In genomic region chr14:24822876-24823567, GRCm38 (mm10) we compare ENCODE assay signal across 9 mouse cellular contexts.
A peak's percentile ranks its signal among the peaks of the same experiment; 100 is the strongest.
DNase-seq lines count a peak whose midpoint lies in the region; ATAC-seq and TF ChIP-seq lines count a peak whose summit lies in the region.
"Had no signal": no experiment of that assay in that cellular context is flagged by ENCODE, and none has a peak within 500 bp of the region (broad histone marks: within the 10 kb centered on the region; RNA-seq: fewer than 3 reads in every experiment).

No protein-coding gene starts in this region.

- H3K27me3 ChIP-seq in forebrain, embryonic 10.5 days (ENCODE audit: poor library complexity, severe bottlenecking) = no peaks in the 10 kb centered on the region
- H3K27me3 ChIP-seq in forebrain, embryonic 14.5 days (replicated peaks; ENCODE audit: control insufficient read depth, insufficient read depth, low read length) = no peaks in the 10 kb centered on the region
- H3K27me3 ChIP-seq in midbrain, embryonic 10.5 days (ENCODE audit: low read depth, poor library complexity, severe bottlenecking) = no peaks in the 10 kb centered on the region
- no peaks in the 10 kb centered on the region for H3K27me3 ChIP-seq in midbrain, embryonic 13.5 days
- no peaks in the 10 kb centered on the region for H3K27me3 ChIP-seq in testis, adult 2 months (ENCODE audit: control insufficient read depth, insufficient read depth, low read length)
- H3K27me3 ChIP-seq: liver, embryonic 13.5 days had no signal

- H3K9me3 ChIP-seq in forebrain, embryonic 10.5 days = no peaks in the 10 kb centered on the region
- H3K9me3 ChIP-seq in forebrain, embryonic 14.5 days (replicated peaks; ENCODE audit: control insufficient read depth, low read length) = no peaks in the 10 kb centered on the region
- H3K9me3 ChIP-seq in midbrain, embryonic 10.5 days (replicated peaks) = no peaks in the 10 kb centered on the region
- H3K9me3 ChIP-seq in midbrain, embryonic 13.5 days = no peaks in the 10 kb centered on the region
- H3K9me3 ChIP-seq: liver, embryonic 13.5 days had no signal

- no peak overlapping the region for H3K4me2 ChIP-seq in forebrain, embryonic 14.5 days (ENCODE audit: low read length)
- H3K4me2 ChIP-seq in midbrain, embryonic 13.5 days (replicated peaks) = no peak overlapping the region
- H3K4me2 ChIP-seq: liver, embryonic 13.5 days had no signal

- H3K4me1 ChIP-seq in forebrain, embryonic 10.5 days = peaks cover 64% of the 10 kb centered on the region
- peaks cover 25% of the 10 kb centered on the region for H3K4me1 ChIP-seq in forebrain, embryonic 14.5 days (ENCODE audit: control insufficient read depth, insufficient read depth, low read length)
- peaks cover 57% of the 10 kb centered on the region for H3K4me1 ChIP-seq in midbrain, embryonic 10.5 days
- peaks cover 55% of the 10 kb centered on the region for H3K4me1 ChIP-seq in midbrain, embryonic 13.5 days (replicated peaks)
- H3K4me1 ChIP-seq in testis, adult 2 months (ENCODE audit: control insufficient read depth, insufficient read depth, low read length) = peaks cover 4% of the 10 kb centered on the region; the same call in 1 of the 2 replicates
- H3K4me1 ChIP-seq: liver, embryonic 13.5 days had no signal

- H3K9ac ChIP-seq in forebrain, embryonic 14.5 days (ENCODE audit: low read length) = no peak overlapping the region
- no peak overlapping the region for H3K9ac ChIP-seq in midbrain, embryonic 13.5 days (replicated peaks)
- H3K9ac ChIP-seq: liver, embryonic 13.5 days had no signal

- DNase-seq in forebrain, embryonic 10.5 days (ENCODE audit: extremely low spot score, low spot score) = no peak
- DNase-seq in forebrain, embryonic 14.5 days (ENCODE audit: low spot score) = no peak
- DNase-seq in midbrain, embryonic 10.5 days (ENCODE audit: low spot score) = no peak
- DNase-seq in layer of hippocampus, postnatal 36 days = peak; percentile 23 to 35
- DNase-seq in thymus, postnatal 14 days = no peak
- DNase-seq in thymus, postnatal 25 days = no peak
- DNase-seq: liver, embryonic 13.5 days had no signal

- no peak for TF ChIP-seq CTCF in testis, adult 2 months (IDR thresholded peaks at IDR 0.05; ENCODE audit: control insufficient read depth, insufficient read depth, insufficient replicate concordance, low read depth, low read length)

- H3K4me3 ChIP-seq in forebrain, embryonic 10.5 days = no peak overlapping the region
- H3K4me3 ChIP-seq in forebrain, embryonic 14.5 days (ENCODE audit: low read depth, low read length) = no peak overlapping the region
- H3K4me3 ChIP-seq in midbrain, embryonic 10.5 days = no peak overlapping the region
- H3K4me3 ChIP-seq in midbrain, embryonic 13.5 days (replicated peaks) = no peak overlapping the region
- H3K4me3 ChIP-seq in testis, adult 2 months (ENCODE audit: control insufficient read depth, low read depth, low read length) = peak overlapping the region; percentile 77
- H3K4me3 ChIP-seq: liver, embryonic 13.5 days had no signal

- WGBS in forebrain, embryonic 10.5 days = 82% methylated on average over 13 of the region's 13 CpGs
- WGBS in forebrain, embryonic 14.5 days = 92% methylated on average over 13 of the region's 13 CpGs
- WGBS in midbrain, embryonic 10.5 days = 81% methylated on average over 13 of the region's 13 CpGs
- 85% methylated on average over 13 of the region's 13 CpGs for WGBS in midbrain, embryonic 13.5 days

- H3K27ac ChIP-seq in forebrain, embryonic 10.5 days = peak overlapping the region; percentile 72
- H3K27ac ChIP-seq in forebrain, embryonic 14.5 days (ENCODE audit: low read depth, low read length) = no peak overlapping the region
- peak overlapping the region; percentile 42 for H3K27ac ChIP-seq in midbrain, embryonic 10.5 days (replicated peaks)
- H3K27ac ChIP-seq in midbrain, embryonic 13.5 days = no peak overlapping the region
- no peak overlapping the region for H3K27ac ChIP-seq in testis, adult 2 months (ENCODE audit: control insufficient read depth, insufficient read depth, low read depth, low read length)
- H3K27ac ChIP-seq: liver, embryonic 13.5 days had no signal

- no peaks in the 10 kb centered on the region for H3K36me3 ChIP-seq in forebrain, embryonic 10.5 days (replicated peaks)
- no peaks in the 10 kb centered on the region for H3K36me3 ChIP-seq in forebrain, embryonic 14.5 days (ENCODE audit: control insufficient read depth, insufficient read depth, low read length)
- H3K36me3 ChIP-seq in midbrain, embryonic 10.5 days = no peaks in the 10 kb centered on the region
- H3K36me3 ChIP-seq in midbrain, embryonic 13.5 days = no peaks in the 10 kb centered on the region
- H3K36me3 ChIP-seq in testis, adult 2 months (ENCODE audit: control insufficient read depth, insufficient read depth, low read length) = no peaks in the 10 kb centered on the region
- H3K36me3 ChIP-seq: liver, embryonic 13.5 days had no signal

- no peak for ATAC-seq in forebrain, embryonic 14.5 days
- no peak for ATAC-seq in midbrain, embryonic 13.5 days

- no peak for TF ChIP-seq POLR2A in testis, adult 2 months (IDR thresholded peaks at IDR 0.05; ENCODE audit: control insufficient read depth, low read depth, low read length)

Comparison
In these comparisons a context has a peak if more than half of its experiments do, and no peak if none do; other contexts are left out.
1. H3K27ac ChIP-seq: peak in forebrain, embryonic 10.5 days (single experiment) and midbrain, embryonic 10.5 days (single experiment); none in forebrain, embryonic 14.5 days (single experiment), midbrain, embryonic 13.5 days (single experiment) and testis, adult 2 months (single experiment).
2. DNase-seq: peak in layer of hippocampus, postnatal 36 days (2 of 2); none in forebrain, embryonic 10.5 days (single experiment), forebrain, embryonic 14.5 days (single experiment), midbrain, embryonic 10.5 days (single experiment), thymus, postnatal 14 days (single experiment) and thymus, postnatal 25 days (single experiment).